Mouse (Mus musculus) liver, embryonic 16.5 days (tissue): ENCODE data around the gene Vdr. TPM values are rescaled to one million over a fixed set of nuclear protein-coding genes. Genes with fewer than 3 reads are reported as not detected.

ENCODE experiments used
- ATAC-seq: fragments of 200-750 bp; cut with Nextera tagmentation; 2 replicates; pipeline ENCODE4 v1.8.0; 2017; ENCODE audit warnings: low read depth, mild to moderate bottlenecking, moderate number of reproducible peaks, moderate library complexity
- H3K27ac ChIP-seq: fragments of 300-500 bp; sonication (generic); 2 replicates; pipeline ENCODE4 v1.5.1; 2014; ENCODE audit warnings: mild to moderate bottlenecking, low read length
- H3K27me3 ChIP-seq: fragments of 300-500 bp; sonication (generic); 2 replicates; pipeline ENCODE4 v1.6.1; 2014; ENCODE audit warnings: low read depth, low read length, mixed read lengths; ENCODE audit not compliant: control insufficient read depth, insufficient read depth
- H3K36me3 ChIP-seq: fragments of 300-500 bp; sonication (generic); 2 replicates; pipeline ENCODE4 v1.6.1; 2014; ENCODE audit warnings: mild to moderate bottlenecking; ENCODE audit not compliant: control insufficient read depth, insufficient read depth
- H3K4me1 ChIP-seq: fragments of 300-500 bp; sonication (generic); 2 replicates; pipeline ENCODE4 v1.6.1; 2014; ENCODE audit warnings: low read depth, low read length, mixed read lengths; ENCODE audit not compliant: control insufficient read depth
- H3K4me2 ChIP-seq: fragments of 300-500 bp; sonication (generic); 2 replicates; pipeline ENCODE4 v1.6.1; 2014; ENCODE audit warnings: low read depth, low read length, mixed read lengths
- H3K4me3 ChIP-seq: fragments of 300-500 bp; sonication (generic); 2 replicates; pipeline ENCODE4 v1.5.1; 2014; ENCODE audit warnings: low read depth, mild to moderate bottlenecking, low read length
- H3K9ac ChIP-seq: fragments of 300-500 bp; sonication (generic); 2 replicates; pipeline ENCODE4 v1.6.1; 2014; ENCODE audit warnings: low read depth, low read length
- H3K9me3 ChIP-seq: fragments of 300-500 bp; sonication (generic); replicated peaks from 2 replicates; pipeline ENCODE4 v1.6.1; 2016; ENCODE audit warnings: low read length; ENCODE audit not compliant: control insufficient read depth
- WGBS: fragments of 180-500 bp; shearing (Covaris S2); extraction: QIAGEN DNeasy Blood & Tissue Kit; methylation state at CpG from one replicate; pipeline ENCODE4 v1.1.7; 2014; ENCODE audit not compliant: insufficient replicate concordance; 5-methylcytosine and 5-hydroxymethylcytosine counted together
- polyA plus RNA-seq: library from polyadenylated mRNA; unstranded; fragments of >200 nt; fragmentation: Nextera tagmentation; extraction: Ambion mirVana; gene quantifications from 2 replicates; pipeline ENCODE4 v1.2.1, GENCODE M21; 2015

The Vdr gene
- polyA plus RNA-seq, 1 experiment from 2014 or later = 0.13 TPM

DNA sequence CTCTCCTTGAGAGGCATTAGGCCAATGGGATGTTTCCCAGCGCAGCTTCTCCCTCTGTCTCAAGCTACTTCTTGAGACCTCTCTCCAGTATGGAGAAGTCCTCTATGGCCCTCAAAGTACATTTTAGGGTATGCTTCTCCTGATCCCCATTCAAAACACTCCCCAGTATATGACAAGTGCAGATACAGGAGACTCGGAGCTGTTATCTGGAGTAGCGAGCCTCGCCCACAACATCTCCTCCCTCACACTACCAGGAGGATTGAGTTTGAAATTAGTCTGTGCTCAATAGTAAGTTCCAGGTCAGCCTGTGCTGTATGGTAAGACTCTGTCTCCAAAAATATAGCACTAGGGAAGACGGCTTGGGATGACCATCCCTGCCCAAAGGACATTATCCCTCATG is 59.4 kb downstream of the Vdr start:
- peak overlapping the region; percentile 76 for H3K27ac ChIP-seq
- no peak overlapping the region for H3K4me3 ChIP-seq
- no peaks in the 10 kb centered on the region for H3K9me3 ChIP-seq
- peak; percentile 65 for ATAC-seq
- no peaks in the 10 kb centered on the region for H3K27me3 ChIP-seq
- H3K4me1 ChIP-seq = peaks cover 46% of the 10 kb centered on the region
- peak overlapping the region; percentile 32; the same call in 1 of the 2 replicates for H3K9ac ChIP-seq
- WGBS = 30% methylated on average over 5 of the region's 5 CpGs
- H3K36me3 ChIP-seq = no peaks in the 10 kb centered on the region
- peak overlapping the region; percentile 40 for H3K4me2 ChIP-seq

DNA sequence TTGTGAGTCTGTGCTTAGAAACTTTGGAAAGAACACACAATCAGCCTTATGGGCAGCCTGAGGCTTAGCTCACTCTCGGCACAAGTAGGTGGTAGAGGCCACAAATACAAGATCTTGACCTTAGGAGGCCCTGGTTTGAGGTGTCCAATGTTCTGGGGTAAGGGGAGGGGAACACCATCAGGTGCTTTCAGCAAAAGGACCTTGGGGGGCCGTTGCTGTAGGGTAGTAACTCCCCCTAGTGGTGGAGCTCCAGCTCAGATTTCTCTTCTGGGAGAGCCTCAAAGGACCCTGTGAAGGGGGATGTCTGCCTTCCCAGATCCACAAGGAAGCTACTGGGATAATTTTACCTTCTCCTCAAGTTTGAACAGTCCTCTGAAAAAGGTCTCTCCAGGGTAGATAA is 60.0 kb downstream of the Vdr start:
- no peaks in the 10 kb centered on the region for H3K27me3 ChIP-seq
- H3K4me1 ChIP-seq = peaks cover 50% of the 10 kb centered on the region
- no peak overlapping the region for H3K4me3 ChIP-seq
- 0 out of 2 replicates have a peak overlapping the region, but pooled peaks have one; percentile 40 for H3K4me2 ChIP-seq
- peak overlapping the region; percentile 76 for H3K27ac ChIP-seq
- 7% methylated on average over 2 of the region's 2 CpGs for WGBS
- ATAC-seq = no peak
- H3K9ac ChIP-seq = no peak overlapping the region; the same call in 1 of the 2 replicates
- H3K9me3 ChIP-seq = no peaks in the 10 kb centered on the region
- no peaks in the 10 kb centered on the region for H3K36me3 ChIP-seq

DNA sequence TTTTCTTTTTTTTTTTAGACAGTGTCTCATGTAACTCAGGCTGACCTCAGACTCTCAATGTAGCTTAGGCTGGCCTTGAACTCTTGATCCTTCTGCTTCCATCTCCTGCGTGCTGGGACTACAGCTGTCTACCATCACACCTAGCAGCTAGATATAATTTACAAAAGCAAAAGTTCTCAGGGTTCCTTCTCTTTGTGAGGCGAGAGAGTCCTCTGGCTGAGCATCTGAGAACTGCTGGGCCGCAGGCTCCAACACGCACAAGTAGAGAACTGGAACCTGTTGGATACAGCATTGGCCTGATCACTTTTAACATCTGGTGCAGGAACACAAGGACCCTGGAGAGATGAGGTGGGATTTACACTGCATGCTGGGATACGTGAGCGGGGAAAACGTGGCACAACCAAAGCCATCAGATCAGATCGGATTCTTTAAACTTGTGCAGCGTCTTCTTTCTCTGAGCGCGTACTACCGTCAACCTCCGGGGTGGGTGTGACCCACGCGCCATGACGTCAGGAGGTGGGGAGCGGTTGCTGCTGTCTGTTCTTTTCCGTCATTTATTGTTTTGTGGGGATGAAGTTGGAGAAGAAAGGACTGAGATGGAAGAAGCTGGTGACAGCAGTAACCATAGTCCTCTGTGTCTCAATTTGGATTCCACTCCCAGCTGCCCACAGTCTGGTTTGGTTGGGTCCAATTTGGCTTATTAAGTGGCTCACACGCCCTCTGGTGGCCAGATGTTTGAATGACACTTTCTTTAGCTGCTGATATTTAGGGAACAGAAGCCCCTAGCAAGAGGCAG is 61.1 kb downstream of the Vdr start:
- 4% methylated on average over 19 of the region's 19 CpGs for WGBS
- peak overlapping the region; percentile 79 for H3K4me2 ChIP-seq
- no peaks in the 10 kb centered on the region for H3K36me3 ChIP-seq
- H3K27me3 ChIP-seq = no peaks in the 10 kb centered on the region
- peak overlapping the region; percentile 59 for H3K4me3 ChIP-seq
- peaks cover 61% of the 10 kb centered on the region for H3K4me1 ChIP-seq
- peak overlapping the region; percentile 53 for H3K9ac ChIP-seq
- H3K27ac ChIP-seq = peak overlapping the region; percentile 70
- ATAC-seq = peak; percentile 55
- no peaks in the 10 kb centered on the region for H3K9me3 ChIP-seq

DNA sequence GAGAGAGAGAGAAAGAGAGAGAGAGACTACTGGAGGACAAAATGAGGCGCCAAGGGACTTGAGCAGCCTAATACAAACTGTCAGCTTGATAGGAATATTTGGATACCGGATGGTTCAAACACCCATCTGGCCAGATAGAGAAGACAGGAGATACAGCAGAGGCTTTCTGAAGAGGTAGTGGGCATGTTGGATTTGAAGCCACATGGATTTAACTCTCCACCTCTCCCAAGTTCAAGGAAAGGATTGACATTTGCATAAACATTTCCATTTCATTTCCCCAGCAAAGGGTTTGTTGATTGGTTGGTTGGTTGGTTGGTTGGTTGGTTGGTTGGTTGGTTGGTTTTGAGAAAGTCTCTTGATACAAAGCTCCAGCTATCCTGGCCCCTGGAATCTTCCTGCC is 62.6 kb downstream of the Vdr start:
- ATAC-seq = no peak
- no peak overlapping the region for H3K27ac ChIP-seq
- H3K9ac ChIP-seq = no peak overlapping the region
- peaks cover 74% of the 10 kb centered on the region for H3K4me1 ChIP-seq
- no peaks in the 10 kb centered on the region for H3K27me3 ChIP-seq
- H3K9me3 ChIP-seq = no peaks in the 10 kb centered on the region
- 37% methylated on average over 2 of the region's 2 CpGs for WGBS
- no peaks in the 10 kb centered on the region for H3K36me3 ChIP-seq
- peak overlapping the region; percentile 38 for H3K4me2 ChIP-seq
- H3K4me3 ChIP-seq = peak overlapping the region; percentile 8

DNA sequence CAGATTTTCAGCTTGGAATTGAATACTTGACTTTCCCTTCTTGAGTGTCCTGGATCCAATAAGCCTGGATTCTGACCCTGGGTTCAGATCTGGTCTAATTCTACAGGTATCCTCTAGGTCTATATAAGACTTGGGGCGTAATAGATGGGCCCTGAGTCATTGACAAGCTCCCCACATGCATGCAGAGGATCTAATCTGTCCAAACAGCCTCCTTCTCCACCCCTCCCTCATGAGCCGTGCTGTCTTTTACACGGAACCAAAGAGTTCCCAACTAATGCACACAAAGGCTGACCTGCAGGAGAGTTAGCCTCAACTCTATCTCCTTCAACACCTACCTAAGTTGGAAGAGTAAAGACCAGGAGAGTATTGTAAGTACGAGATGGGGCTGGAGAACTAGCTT is 63.1 kb downstream of the Vdr start:
- H3K4me1 ChIP-seq = peaks cover 75% of the 10 kb centered on the region
- H3K9ac ChIP-seq = no peak overlapping the region
- H3K9me3 ChIP-seq = no peaks in the 10 kb centered on the region
- ATAC-seq = peak; percentile 72
- H3K36me3 ChIP-seq = no peaks in the 10 kb centered on the region
- peak overlapping the region; percentile 38 for H3K4me2 ChIP-seq
- peak overlapping the region; percentile 36 for H3K27ac ChIP-seq
- H3K4me3 ChIP-seq = peak overlapping the region; percentile 8; the same call in 1 of the 2 replicates
- WGBS = 34% methylated on average over 4 of the region's 4 CpGs
- no peaks in the 10 kb centered on the region for H3K27me3 ChIP-seq

DNA sequence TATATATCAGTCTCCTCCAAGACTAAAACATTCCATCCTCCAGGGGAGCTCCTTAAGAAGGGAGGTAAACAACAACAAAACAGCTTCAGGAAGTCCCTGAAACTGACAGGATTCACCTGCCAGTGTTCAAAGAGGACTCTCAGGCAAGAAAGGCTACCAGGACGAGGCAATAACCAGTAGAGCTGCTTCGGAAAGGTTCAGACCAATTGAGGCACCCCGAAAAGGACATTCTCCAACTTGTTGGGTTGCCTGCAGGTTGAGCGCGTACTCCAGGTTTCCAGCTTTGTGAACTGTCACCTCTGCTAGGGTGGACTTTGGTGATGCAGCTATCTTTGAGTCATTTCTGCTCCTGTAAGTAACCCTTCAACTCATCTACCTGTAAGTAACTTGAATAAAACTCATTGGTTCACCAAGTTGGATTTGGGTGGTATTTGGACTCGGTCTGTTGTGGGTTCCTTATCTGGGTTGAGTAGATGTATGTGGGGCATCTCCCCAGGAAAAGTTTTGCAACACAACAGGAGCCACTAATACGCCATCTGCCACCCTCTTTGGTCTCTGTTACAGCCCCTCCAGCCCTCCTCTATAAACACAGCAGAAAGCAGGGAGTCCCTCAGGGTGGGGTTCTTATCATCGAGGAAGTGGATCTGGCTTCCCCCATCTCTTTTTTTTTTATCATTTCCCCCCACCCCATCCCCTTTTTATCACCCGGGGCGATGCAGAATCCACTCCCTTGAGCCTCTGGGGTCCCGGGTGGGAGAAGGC is 64.1 kb downstream of the Vdr start:
- Histone ChIP-seq H3K4me2 (0 out of 2 replicates have a peak overlapping the region, but pooled peaks have one; percentile 38), H3K9me3 (no peaks in the 10 kb centered on the region), H3K36me3 (no peaks in the 10 kb centered on the region), H3K27ac (peak overlapping the region; percentile 12), H3K9ac (no peak overlapping the region), H3K4me1 (peaks cover 70% of the 10 kb centered on the region), H3K4me3 (no peak overlapping the region), H3K27me3 (no peaks in the 10 kb centered on the region)
- ATAC-seq = no peak
- 42% methylated on average over 11 of the region's 11 CpGs for WGBS

DNA sequence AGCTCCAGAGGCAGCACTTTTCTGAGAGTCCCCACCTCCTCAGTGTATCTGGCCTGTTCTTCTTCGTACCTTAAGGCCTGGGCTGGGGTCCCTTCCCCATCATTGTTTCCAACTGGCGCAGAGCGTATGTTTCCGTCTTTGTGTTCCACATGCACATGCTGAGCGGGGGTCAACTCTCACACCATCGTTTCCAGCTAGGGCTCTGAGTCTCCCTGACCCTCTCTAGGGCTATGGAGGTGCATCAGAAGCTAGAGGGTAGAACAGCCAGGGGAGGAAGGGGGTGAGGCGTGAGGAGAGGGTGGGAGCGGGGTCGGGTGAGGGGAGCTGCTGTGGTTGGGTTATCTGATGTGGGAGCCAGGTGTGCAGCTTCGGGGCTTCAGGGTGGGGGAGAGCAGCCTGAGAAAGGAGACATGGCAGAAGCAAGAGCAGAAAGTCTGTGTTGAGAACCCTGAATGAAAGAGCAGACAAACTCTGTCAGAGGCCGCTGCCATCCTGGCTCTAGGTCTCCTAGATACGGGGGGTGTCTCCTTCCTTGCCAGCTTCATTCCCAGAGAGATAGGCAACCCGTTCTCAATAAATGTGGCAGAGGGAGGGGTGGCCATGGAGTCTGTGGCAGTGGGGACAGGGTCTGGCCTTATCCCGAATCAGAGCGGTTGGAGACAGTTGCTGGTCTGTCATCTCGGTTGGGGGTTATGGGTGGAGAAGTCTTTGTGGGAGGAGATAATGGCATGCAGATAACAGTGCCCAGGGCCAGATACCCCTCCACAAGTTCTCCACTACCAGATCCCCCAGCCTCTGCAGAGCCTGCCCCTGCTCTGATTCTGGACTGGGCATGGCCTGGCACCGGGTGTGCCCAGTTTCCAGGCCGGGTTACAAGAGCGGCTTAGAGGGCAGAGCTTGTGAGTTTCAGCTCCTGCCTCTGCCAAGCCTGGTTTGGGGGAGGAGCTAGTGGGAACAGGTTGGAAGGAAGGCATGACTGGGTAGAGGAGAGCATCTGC is 66.1 kb downstream of the Vdr start, which contains the start of gene Hdac7:
Gene Hdac7, minus strand, starts transcription at position 466 of the 998 bp plus-strand sequence.
- WGBS = 31% methylated on average over 19 of the region's 19 CpGs
- Histone ChIP-seq H3K36me3 (no peaks in the 10 kb centered on the region), H3K4me1 (peaks cover 69% of the 10 kb centered on the region), H3K4me3 (peak within 1 kb of the TSS; percentile 18; the same call in 1 of the 2 replicates), H3K27me3 (no peaks in the 10 kb centered on the region), H3K27ac (peak within 1 kb of the TSS; percentile 55), H3K4me2 (peak within 1 kb of the TSS; percentile 51), H3K9ac (peak within 1 kb of the TSS; percentile 30; the same call in 1 of the 2 replicates), H3K9me3 (no peaks in the 10 kb centered on the region)
- ATAC-seq = peak; percentile 58

DNA sequence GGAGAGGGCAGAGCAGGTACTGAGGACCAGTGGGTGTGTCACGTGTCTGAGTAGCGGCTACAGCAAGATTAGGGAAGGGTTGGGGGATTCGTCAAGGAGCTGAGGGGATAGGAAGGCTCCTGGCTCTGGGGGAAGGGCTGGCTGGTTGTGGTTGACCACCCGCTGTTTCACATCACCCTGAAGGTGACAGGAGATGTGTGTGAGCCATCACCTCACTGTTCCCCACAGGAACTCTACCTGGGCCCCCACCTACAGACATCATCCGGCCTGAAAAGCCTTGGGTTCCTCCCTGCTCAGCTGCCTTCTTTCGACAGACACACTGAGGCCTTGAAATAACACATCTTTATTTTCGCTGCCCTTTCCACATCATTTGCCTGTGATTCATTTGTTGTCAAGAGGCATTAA is 67.2 kb downstream of the Vdr start:
- peak overlapping the region; percentile 18; the same call in 1 of the 2 replicates for H3K4me3 ChIP-seq
- no peak overlapping the region for H3K9ac ChIP-seq
- ATAC-seq = no peak
- H3K27me3 ChIP-seq = no peaks in the 10 kb centered on the region
- H3K27ac ChIP-seq = no peak overlapping the region
- H3K4me1 ChIP-seq = peaks cover 60% of the 10 kb centered on the region
- WGBS = 25% methylated on average over 7 of the region's 7 CpGs
- peak overlapping the region; percentile 35 for H3K4me2 ChIP-seq
- no peaks in the 10 kb centered on the region for H3K9me3 ChIP-seq
- H3K36me3 ChIP-seq = no peaks in the 10 kb centered on the region
